Mouse (Mus musculus): ENCODE results near the gene Fbxo46. TPM values are rescaled to one million over a fixed set of nuclear protein-coding genes. Genes with fewer than 3 reads are reported as not detected.

Gene Fbxo46
- total and polyA plus RNA-seq, 3 experiments: 10.1 to 13.7 TPM; not detected in 1

- H3K4me1 ChIP-seq (ENCODE audit: control insufficient read depth in 1 of 2, insufficient read depth in 2 of 2, low read length in 2 of 2): peaks cover 0 to 6% of the 10 kb centered on the region in 2 experiments; a peak in 2 of 4 replicates
- peaks cover 0 to 2% of the 10 kb centered on the region in 2 experiments; a peak in 1 of 4 replicates for H3K36me3 ChIP-seq (ENCODE audit: control insufficient read depth in 1 of 2, insufficient read depth in 2 of 2, low read length in 2 of 2)
- H3K79me2 ChIP-seq (ENCODE audit: control insufficient read depth, insufficient read depth, low read length, poor library complexity): no peaks in the 10 kb centered on the region
- no peaks in the 10 kb centered on the region for H3K9me3 ChIP-seq (replicated peaks; ENCODE audit: insufficient read depth, low read length)
- H3K27me3 ChIP-seq (ENCODE audit: control insufficient read depth in 1 of 2, insufficient read depth in 2 of 2, low read length in 2 of 2): peaks cover 0 to 3% of the 10 kb centered on the region in 2 experiments; a peak in 1 of 4 replicates
- TF ChIP-seq GABPA (IDR thresholded peaks at IDR 0.05; ENCODE audit: low read depth, low read length) (no peak), RAD21 (IDR thresholded peaks at IDR 0.05; ENCODE audit: low read depth, low read length) (no peak), KAT2A (conservative IDR thresholded peaks at IDR 0.05; ENCODE audit: low read depth, low read length) (no peak), ELF1 (IDR thresholded peaks at IDR 0.05; ENCODE audit: low read depth, low read length) (no peak), ZNF384 (IDR thresholded peaks at IDR 0.05; ENCODE audit: low read depth, low read length) (no peak), MAZ (IDR thresholded peaks at IDR 0.05; ENCODE audit: low read depth, low read length) (no peak), USF2 (IDR thresholded peaks at IDR 0.05; ENCODE audit: borderline replicate concordance in 1 of 2, insufficient read depth in 1 of 2, low read depth in 1 of 2, low read length in 2 of 2) (no peak), TBP (IDR thresholded peaks at IDR 0.05; ENCODE audit: low read depth, low read length) (no peak), NELFE (IDR thresholded peaks at IDR 0.05; ENCODE audit: low read depth, low read length) (no peak)
- no peak for DNase-seq (ENCODE audit: low read depth, low spot score)
- no peak overlapping the region for H3K27ac ChIP-seq (ENCODE audit: control insufficient read depth, low read depth, low read length)
- no peak overlapping the region for H3K9ac ChIP-seq (ENCODE audit: control insufficient read depth, low read depth, low read length, poor library complexity, severe bottlenecking)
- H3K4me3 ChIP-seq (ENCODE audit: control insufficient read depth in 1 of 2, insufficient read depth in 1 of 2, low read depth in 2 of 2, low read length in 2 of 2): no peak overlapping the region
Observed at GRCm38 (mm10) chr7:19107436-19107835, 12.2 kb upstream of the Fbxo46 start.

GRCm38 (mm10) chr7:19109565-19109964 is 10.1 kb upstream of the Fbxo46 start:
- Histone ChIP-seq H3K4me1 (ENCODE audit: control insufficient read depth in 1 of 2, insufficient read depth in 2 of 2, low read length in 2 of 2) (peaks cover 0 to 3% of the 10 kb centered on the region in 2 experiments; a peak in 2 of 4 replicates), H3K4me3 (ENCODE audit: control insufficient read depth in 1 of 2, insufficient read depth in 1 of 2, low read depth in 2 of 2, low read length in 2 of 2) (no peak overlapping the region), H3K27ac (ENCODE audit: control insufficient read depth, low read depth, low read length) (no peak overlapping the region), H3K9me3 (replicated peaks; ENCODE audit: insufficient read depth, low read length) (no peaks in the 10 kb centered on the region), H3K36me3 (ENCODE audit: control insufficient read depth in 1 of 2, insufficient read depth in 2 of 2, low read length in 2 of 2) (peaks cover 0 to 2% of the 10 kb centered on the region in 2 experiments; a peak in 1 of 4 replicates), H3K9ac (ENCODE audit: control insufficient read depth, low read depth, low read length, poor library complexity, severe bottlenecking) (no peak overlapping the region), H3K27me3 (ENCODE audit: control insufficient read depth in 1 of 2, insufficient read depth in 2 of 2, low read length in 2 of 2) (peaks cover 0 to 3% of the 10 kb centered on the region in 2 experiments; a peak in 1 of 4 replicates), H3K79me2 (ENCODE audit: control insufficient read depth, insufficient read depth, low read length, poor library complexity) (no peaks in the 10 kb centered on the region)
- no peak for TF ChIP-seq ZKSCAN1 (IDR thresholded peaks at IDR 0.05; ENCODE audit: low read depth, low read length)
- no peak for TF ChIP-seq MAFK (IDR thresholded peaks at IDR 0.05; ENCODE audit: borderline replicate concordance, low read depth, low read length)
- TF ChIP-seq USF1 (IDR thresholded peaks at IDR 0.05; ENCODE audit: low read depth, low read length): no peak
- no peak for TF ChIP-seq POLR2AphosphoS2 (IDR thresholded peaks at IDR 0.05; ENCODE audit: low read length)
- TF ChIP-seq MAX (IDR thresholded peaks at IDR 0.05; ENCODE audit: low read length): no peak
- no peak for TF ChIP-seq UBTF (IDR thresholded peaks at IDR 0.05; ENCODE audit: borderline replicate concordance, insufficient read depth, low read depth, low read length)
- no peak for TF ChIP-seq USF2 (IDR thresholded peaks at IDR 0.05; ENCODE audit: borderline replicate concordance in 1 of 2, insufficient read depth in 1 of 2, low read depth in 1 of 2, low read length in 2 of 2)
- TF ChIP-seq EP300 (IDR thresholded peaks at IDR 0.05; ENCODE audit: low read depth in 1 of 2, low read length in 2 of 2): no peak
- no peak for TF ChIP-seq TAL1 (IDR thresholded peaks at IDR 0.05; ENCODE audit: low read length)
- no peak for DNase-seq (ENCODE audit: low read depth, low spot score)
